Mouse (Mus musculus) MN1 (cell line): ENCODE data around the gene Osbpl7.
A peak's percentile ranks its signal among the peaks of the same experiment; 100 is the strongest.

Source experiments
- DNase-seq: peaks from one replicate; pipeline ENCODE4 v3.0.0-alpha.2; 2016; ENCODE audit warnings: low spot score

Osbpl7 gene

DNA sequence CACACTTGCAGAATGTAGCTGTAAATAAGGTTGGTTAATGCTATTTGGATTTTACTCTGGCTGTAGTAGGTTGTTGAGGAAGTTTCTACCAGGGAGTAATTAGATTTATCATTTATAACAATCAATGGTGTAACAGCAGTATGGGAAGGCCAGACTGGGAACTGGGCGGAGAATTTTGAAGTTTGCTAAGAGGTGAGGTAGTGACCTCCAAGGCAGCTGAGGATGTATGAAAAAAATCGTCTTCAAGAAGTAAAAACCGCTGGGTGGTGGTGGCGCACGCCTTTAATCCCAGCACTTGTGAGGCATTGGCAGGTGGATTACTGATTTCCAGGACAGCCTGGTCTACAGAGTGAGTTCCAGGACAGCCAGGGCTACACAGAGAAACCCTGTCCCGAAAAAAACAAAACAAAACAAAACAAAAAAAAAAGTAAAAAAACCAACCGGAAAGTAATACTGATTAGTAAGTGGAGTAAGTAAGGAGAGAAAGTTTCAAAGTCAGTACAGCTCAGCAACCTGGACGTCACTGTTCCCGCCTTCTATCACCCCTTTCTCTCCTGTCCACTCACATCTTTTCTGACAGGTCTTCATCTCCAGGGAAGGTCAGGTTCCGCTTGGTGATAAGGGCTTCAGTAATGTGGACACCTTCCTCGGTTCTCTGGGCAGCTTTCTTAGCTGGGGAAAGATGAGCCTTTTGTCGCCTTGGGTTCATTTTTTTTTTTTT lies 10.0 kb upstream of the Osbpl7 start:
- no peak for DNase-seq

DNA sequence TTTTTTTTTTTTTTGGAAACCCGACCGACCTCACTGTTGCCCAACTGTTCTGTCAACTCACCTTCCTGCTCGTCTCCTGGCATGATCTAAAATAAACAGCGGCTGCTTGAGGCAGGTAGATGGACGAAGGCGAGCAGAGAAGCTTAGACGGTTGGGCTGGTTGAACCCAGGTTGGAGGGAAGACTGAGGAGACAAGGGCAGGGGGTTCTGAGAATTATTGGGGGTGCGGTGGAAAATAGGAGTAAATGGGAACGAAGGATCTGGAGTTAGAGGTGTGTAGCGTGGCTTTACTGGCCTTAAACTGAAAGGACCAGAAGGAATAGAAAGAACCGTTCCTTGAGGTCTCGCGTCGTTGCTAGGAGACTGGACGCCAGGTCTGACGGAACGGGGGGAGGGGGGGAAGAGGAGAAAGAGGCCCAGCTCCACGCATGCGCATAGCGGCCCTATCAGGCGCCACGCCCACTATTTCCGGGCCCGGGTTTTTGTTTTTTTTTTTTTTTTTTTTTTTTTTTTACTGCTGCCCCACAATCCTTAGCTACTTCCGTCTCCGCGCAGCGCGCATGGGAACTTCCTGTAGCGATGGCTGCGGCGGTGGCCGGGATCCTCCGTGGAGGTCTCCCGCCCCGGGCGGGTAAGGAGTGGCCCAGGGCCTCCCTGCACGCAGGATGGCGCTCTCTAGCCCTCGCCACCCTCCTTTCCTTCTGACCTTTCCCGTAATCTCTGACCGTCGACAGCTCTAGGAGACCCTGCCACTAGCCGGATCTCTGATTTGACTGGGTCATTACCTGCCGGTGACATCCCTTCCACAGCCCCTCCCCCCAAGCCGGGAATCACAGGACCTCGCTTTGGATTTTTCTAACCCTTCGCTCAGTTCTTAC lies 9.2 kb upstream of the Osbpl7 start, which contains the start of the genes Lrrc46 and Mrpl10:
Gene Lrrc46, minus strand, starts transcription at position 386 of the 878 bp plus-strand sequence.
Gene Mrpl10, plus strand, starts transcription at position 539 of the 878 bp plus-strand sequence.
- peak; percentile 84 for DNase-seq

- no peak for DNase-seq
Measured at GRCm38 (mm10) chr11:97044902-97045301, 5.5 kb upstream of the Osbpl7 start.

- no peak for DNase-seq
Measured at GRCm38 (mm10) chr11:97045861-97046260, 4.6 kb upstream of the Osbpl7 start.

DNA sequence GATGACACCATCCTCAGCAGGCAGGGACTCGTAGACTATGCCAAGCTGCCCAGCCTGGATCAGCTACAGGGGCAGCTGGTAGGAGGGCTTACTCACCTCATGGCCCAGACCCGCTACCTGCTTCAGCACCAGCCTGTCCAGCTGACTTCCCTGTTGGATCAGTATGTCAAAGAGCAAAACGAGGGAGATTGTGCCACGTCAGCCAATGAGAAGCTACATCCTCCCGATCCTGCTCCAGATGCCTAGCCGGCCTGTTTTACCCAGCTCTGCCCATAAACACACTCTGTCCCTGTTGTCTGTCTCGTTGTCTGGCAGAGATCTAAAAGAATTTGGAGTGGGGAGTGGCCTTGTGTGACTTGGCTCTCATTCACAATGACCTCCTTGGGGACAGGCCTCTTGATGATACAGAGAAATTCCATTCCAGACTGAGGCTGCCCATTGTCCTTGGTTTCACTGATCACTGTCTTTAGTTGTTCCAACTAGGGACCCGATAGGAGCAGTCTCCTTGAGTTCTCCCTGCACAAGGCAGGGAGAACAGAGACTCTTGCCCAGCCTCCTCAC lies 2.3 kb upstream of the Osbpl7 start:
- peak; percentile 61 for DNase-seq

- peak; percentile 53 for DNase-seq
Measured at GRCm38 (mm10) chr11:97049492-97050085, 839 bp upstream of the Osbpl7 start.

DNA sequence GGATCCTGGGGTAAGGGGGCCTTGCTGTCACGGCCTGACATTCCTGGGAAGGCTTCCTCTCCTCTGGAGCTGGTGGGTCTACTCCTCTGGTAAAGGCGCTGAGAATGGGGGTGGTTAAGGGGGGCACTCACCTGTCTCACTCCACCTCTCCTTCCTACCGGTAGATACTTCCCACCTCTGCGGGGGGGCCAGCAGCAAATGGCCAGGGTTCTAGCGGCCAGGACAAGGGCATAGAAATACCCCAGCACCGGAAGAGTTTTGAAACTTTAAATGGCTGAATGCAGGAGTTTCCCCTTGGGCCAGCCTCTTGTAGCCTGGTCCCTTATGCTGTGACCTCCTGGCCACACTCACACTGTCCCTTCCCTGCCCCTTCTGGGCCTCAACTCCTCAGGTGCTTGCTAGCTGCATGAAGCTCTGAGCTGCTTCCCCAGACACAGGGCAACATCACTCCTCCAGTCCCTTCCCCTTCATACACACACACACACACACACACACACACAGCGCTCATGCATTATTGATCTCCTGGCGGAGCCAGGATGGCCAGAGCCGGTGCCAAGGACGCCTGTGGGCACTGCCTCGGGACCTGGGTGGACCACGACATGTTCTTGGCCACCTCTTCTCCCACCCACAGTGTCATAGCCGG lies 637 bp downstream of the Osbpl7 start:
- no peak for DNase-seq

DNA sequence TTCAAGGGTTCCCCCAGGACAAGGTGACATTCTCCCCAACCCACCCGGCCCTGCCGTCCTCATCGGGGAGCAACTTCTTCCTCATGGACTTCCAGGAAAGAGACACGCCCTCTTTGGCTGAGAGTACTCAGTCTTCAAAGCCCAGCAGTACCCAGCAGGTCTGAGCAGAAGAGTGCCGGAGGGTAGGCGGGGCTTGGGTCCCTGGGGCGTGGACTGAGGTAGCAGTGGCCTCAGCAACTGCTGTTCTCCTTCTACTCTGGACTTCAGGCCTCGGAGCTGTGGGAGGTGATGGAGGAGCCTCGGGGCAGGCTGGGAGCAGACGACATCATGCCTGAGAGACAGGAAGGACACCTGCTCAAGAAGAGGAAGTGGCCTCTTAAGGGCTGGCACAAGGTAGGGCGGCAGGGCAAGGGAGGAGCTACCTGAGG lies 1.8 kb downstream of the Osbpl7 start:
- DNase-seq, result no peak

DNA sequence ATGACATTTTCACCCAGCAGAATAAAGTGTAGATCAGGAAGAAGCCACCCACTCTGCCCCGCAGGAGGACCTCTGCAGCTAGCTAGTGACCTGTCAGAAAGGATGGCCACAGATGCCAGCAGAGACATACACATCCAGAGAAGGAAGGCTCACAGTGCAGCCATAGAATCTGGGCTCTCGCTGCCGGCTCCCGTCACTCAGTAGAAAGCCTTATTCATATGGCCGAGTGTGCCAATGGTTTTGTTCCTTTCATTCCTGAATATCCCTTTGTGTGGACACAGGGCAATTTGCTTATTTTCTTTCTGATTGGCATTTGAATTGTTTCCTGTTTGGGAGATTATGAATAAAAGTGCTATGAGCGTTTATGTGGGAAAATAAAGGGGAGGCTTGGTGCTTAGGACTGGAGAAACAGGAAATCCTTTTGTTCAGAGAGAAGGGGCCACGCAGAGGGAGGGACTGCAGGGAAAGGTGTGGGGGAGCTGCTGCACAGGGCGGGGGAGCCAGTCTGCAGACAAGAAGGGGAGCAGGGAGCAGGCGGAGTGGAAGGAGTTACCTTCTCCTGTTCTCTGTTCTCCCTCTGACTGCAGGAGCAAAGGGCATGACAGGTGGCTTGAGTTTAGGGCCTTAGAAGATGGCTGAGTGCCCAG lies 13.0 kb downstream of the Osbpl7 start:
- DNase-seq, result no peak

DNA sequence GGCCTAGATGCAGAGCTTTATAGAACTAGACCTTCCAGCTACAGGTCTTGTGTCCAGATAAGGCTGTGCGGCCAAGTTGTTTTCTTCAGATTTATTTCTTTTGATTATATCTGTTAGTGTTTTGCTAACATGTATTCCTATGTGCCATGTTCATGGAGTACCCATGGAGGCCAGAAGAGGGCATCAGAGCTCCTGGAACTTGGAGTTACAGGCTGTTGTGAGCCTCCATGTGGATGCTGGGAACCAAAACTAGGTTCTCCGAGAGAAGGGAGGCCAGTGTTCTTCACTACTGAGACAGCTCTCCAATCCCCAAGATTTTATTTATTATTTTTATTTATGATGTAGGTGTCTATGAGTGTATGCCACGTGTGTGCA lies 13.5 kb downstream of the Osbpl7 start:
- DNase-seq, result no peak

DNA sequence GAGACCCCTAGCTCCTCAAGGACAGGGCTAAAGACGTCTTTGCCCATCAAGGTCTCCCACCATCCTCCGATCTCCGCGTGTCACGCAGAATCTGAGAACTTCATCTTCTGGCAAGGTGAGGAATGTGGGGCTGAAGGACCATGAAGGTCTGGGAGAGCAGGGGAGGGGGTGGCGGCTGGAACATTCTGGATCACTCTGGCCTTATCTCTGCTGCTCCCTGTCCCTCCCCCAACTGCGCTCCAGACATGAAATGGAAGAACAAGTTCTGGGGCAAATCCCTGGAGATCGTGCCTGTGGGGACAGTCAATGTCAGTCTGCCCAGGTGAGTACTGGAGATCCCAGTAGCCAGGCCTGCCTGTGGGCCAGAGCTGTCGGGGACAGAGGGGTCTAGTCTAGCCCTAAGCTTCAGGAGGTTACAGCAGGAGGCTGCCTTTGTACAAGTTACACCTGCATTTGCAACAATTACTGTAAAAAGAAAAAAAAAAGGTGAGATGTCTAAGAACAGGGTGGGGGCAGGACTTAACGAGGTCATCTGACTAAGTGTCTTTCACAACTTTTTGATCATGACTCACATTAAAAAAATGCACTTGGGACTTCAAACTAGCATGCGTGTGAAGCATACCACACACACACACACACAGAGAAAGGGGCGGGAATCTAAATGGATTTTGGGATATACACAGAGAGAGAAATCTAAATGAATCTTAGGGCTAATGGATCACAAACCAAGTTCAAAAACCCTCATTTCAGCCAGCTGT lies 15.3 kb downstream of the Osbpl7 start:
- no peak for DNase-seq

- DNase-seq, result no peak
Measured at GRCm38 (mm10) chr11:97066656-97067360, 16.4 kb downstream of the Osbpl7 start.

DNA sequence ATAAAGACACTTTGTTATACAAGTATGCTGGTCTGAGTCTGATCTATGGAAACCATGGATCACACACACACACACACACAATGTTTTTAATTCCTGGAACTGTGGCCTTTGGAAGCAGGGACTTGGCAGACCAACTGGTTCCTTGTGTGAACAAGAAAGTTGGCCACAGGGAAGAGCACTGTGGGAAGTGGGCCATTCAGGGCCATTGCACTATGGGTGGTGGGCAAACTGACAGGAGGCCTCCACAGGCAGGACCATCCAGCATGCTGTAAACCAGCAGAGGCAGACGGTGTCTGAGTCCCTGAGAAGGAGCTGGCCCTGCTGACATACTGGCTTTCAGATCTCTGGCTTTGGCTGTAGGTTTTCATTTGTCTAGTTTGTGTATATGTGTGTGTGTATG lies 18.9 kb downstream of the Osbpl7 start:
- DNase-seq, result no peak

- DNase-seq, result no peak
Measured at GRCm38 (mm10) chr11:97069770-97070169, 19.3 kb downstream of the Osbpl7 start.

GRCm38 (mm10) chr11:97071129-97071528 lies 20.7 kb downstream of the Osbpl7 start:
- DNase-seq, result no peak

- peak; percentile 61 for DNase-seq
Measured at GRCm38 (mm10) chr11:97072533-97072932, 22.1 kb downstream of the Osbpl7 start.

- DNase-seq, result no peak
Measured at GRCm38 (mm10) chr11:97074235-97074634, 23.8 kb downstream of the Osbpl7 start.

DNA sequence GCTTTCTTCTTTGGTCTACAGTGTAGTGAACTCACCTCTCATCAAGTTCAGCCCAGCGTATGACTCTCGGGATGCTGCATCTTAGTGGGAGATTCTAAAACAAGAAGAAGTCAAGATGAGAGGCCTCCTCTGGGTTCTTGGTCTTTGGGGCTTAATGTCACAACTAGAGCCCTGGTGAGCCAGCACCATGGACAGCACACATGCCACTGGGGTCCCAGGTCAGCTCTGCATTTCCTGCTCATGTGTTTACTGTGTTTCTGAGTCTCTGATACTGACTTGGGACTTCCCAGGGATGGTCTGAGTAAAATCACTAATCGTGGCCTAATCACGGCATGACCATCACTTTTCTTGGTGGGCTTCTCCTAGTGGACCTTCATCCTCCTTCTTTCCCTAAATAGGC lies 28.3 kb downstream of the Osbpl7 start:
- DNase-seq, result no peak

DNA sequence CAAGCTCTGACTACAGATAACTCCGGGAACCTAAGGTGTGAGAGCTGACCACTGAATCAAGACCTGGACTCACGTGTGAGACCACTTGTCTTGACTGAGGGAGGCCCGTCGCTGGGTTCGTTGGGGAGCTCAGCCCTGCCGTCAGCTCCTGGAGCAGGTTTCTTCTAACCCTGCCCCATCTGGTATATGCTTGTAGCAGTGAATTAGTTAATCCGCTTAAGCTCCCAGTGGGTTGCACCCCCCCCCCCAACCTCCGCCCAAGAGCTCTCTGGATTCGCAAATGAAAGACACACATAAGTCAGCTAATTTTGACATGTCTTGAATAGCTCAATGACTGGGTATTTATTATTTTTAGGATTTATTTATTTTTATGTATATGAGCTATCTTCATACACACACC lies 29.9 kb downstream of the Osbpl7 start:
- DNase-seq, result no peak

DNA sequence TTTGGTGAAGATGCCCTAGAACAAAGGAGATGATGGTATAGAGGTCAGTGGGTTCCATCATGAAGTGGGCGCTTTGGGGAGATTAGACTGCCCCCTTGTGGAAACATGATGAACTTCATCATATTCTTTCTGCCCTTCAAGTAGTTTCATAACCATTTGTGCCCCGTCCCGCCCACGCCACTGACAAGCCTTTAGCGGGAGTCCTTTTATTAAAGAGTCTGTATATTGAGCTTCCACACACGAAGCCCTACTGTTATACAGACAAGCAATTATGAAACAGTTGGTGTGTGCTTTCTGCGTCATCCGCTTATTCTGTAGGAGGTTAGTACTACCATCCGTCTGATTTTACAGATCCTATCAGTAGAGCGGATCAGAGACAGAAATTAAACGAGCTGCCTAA lies 32.5 kb downstream of the Osbpl7 start:
- peak; percentile 77 for DNase-seq
